Mouse (Mus musculus): Measurements from ENCODE around the gene Tap1. TPM values are rescaled to one million over a fixed set of nuclear protein-coding genes. Genes with fewer than 3 reads are reported as not detected.
"Not testable (repeated sequence)": the region's sequence is repeated elsewhere in the genome, so short reads cannot be mapped to it uniquely, and the experiment has no call there.

Gene Tap1
- total and polyA plus RNA-seq, 3 experiments, result 102 to 184 (median 157) TPM

- DNase-seq (ENCODE audit: extremely low read depth); H3K4me2 ChIP-seq (ENCODE audit: insufficient read depth, low read depth, poor library complexity, severe bottlenecking); dilution Hi-C loops (cut with MboI; ENCODE audit: extremely low pct_ligation_motif_present, extremely low pct_unique_long_range_greater_than_20kb, low sequenced_read_pairs): not testable (repeated sequence)
These were observed 33.0 kb downstream of the Tap1 start for GRCm38 (mm10) chr17:34220401-34220800.

GRCm38 (mm10) chr17:34224816-34225215 is 37.5 kb downstream of the Tap1 start:
- Histone ChIP-seq H3K27ac (ENCODE audit: insufficient read depth, low read depth) (no peak overlapping the region), H3K4me3 (replicated peaks in 1 of 3; ENCODE audit: low read depth in 2 of 3, low read length in 2 of 3, poor library complexity in 1 of 3) (no peak overlapping the region), H3K9me3 (replicated peaks; ENCODE audit: low read length) (no peaks in the 10 kb centered on the region), H3K9ac (ENCODE audit: insufficient read depth, low read depth) (no peak overlapping the region), H3K4me2 (ENCODE audit: insufficient read depth, low read depth, poor library complexity, severe bottlenecking) (no peak overlapping the region), H3K79me2 (replicated peaks; ENCODE audit: control insufficient read depth, extremely low read depth, insufficient read depth, poor library complexity, severe bottlenecking) (no peaks in the 10 kb centered on the region), H3K36me3 (replicated peaks in 1 of 2; ENCODE audit: control insufficient read depth in 1 of 2, insufficient read depth in 1 of 2, low read length in 1 of 2) (no peaks in the 10 kb centered on the region), H3K27me3 (replicated peaks) (no peaks in the 10 kb centered on the region), H3K4me1 (ENCODE audit: control insufficient read depth in 1 of 2, insufficient read depth in 2 of 2) (no peaks in the 10 kb centered on the region)
- dilution Hi-C loops (cut with MboI; ENCODE audit: extremely low pct_ligation_motif_present, extremely low pct_unique_long_range_greater_than_20kb, low sequenced_read_pairs) (no loop called here), in situ Hi-C loops (cut with MboI; ENCODE audit: low pct_ligation_motif_present, low pct_unique_long_range_greater_than_20kb, low sequenced_read_pairs) (no loop called here)
- no peak for DNase-seq (ENCODE audit: extremely low read depth)
- no peak for TF ChIP-seq CHD2 (IDR thresholded peaks at IDR 0.05; ENCODE audit: low read length)
- TF ChIP-seq MAZ (IDR thresholded peaks at IDR 0.05; ENCODE audit: low read depth, low read length), result no peak
- no peak for TF ChIP-seq UBTF (IDR thresholded peaks at IDR 0.05; ENCODE audit: low read depth, low read length)
- TF ChIP-seq EP300 (IDR thresholded peaks at IDR 0.05; ENCODE audit: low read length), result no peak
- TF ChIP-seq MEF2A (IDR thresholded peaks at IDR 0.05; ENCODE audit: borderline replicate concordance, low read depth, low read length), result no peak
- TF ChIP-seq MXI1 (IDR thresholded peaks at IDR 0.05; ENCODE audit: low read depth, low read length), result no peak
- TF ChIP-seq GABPA (IDR thresholded peaks at IDR 0.05; ENCODE audit: insufficient replicate concordance, low read depth, low read length), result no peak
- no peak for TF ChIP-seq TBP (conservative IDR thresholded peaks at IDR 0.05; ENCODE audit: low read depth, low read length)
- TF ChIP-seq NRF1 (IDR thresholded peaks at IDR 0.05; ENCODE audit: low read depth, low read length), result no peak
- TF ChIP-seq RAD21 (IDR thresholded peaks at IDR 0.05; ENCODE audit: low read depth, low read length), result no peak
- TF ChIP-seq E2F4 (IDR thresholded peaks at IDR 0.05; ENCODE audit: insufficient replicate concordance, low read depth, low read length), result no peak
- no peak for TF ChIP-seq JUND (conservative IDR thresholded peaks at IDR 0.05; ENCODE audit: low read depth, low read length)
- TF ChIP-seq HCFC1 (IDR thresholded peaks at IDR 0.05; ENCODE audit: low read depth, low read length), result no peak
- TF ChIP-seq USF2 (conservative IDR thresholded peaks at IDR 0.05; ENCODE audit: low read depth, low read length), result no peak
- no peak for TF ChIP-seq ZNF384 (IDR thresholded peaks at IDR 0.05; ENCODE audit: low read depth, low read length)
- TF ChIP-seq MAFK (IDR thresholded peaks at IDR 0.05; ENCODE audit: insufficient replicate concordance, low read length), result no peak
- no peak for TF ChIP-seq USF1 (IDR thresholded peaks at IDR 0.05; ENCODE audit: low read depth, low read length)
- TF ChIP-seq RCOR1 (conservative IDR thresholded peaks at IDR 0.05; ENCODE audit: low read depth, low read length), result no peak

More at GRCm38 (mm10) chr17:34220401-34220800, 33.0 kb downstream of the Tap1 start:
- H3K27ac ChIP-seq (ENCODE audit: insufficient read depth, low read depth); H3K27me3 ChIP-seq (replicated peaks); H3K9me3 ChIP-seq (replicated peaks; ENCODE audit: low read length); in situ Hi-C loops (cut with MboI; ENCODE audit: low pct_ligation_motif_present, low pct_unique_long_range_greater_than_20kb, low sequenced_read_pairs); H3K4me3 ChIP-seq (replicated peaks in 1 of 3; ENCODE audit: low read depth in 2 of 3, low read length in 2 of 3, poor library complexity in 1 of 3); H3K9ac ChIP-seq (ENCODE audit: insufficient read depth, low read depth); H3K79me2 ChIP-seq (replicated peaks; ENCODE audit: control insufficient read depth, extremely low read depth, insufficient read depth, poor library complexity, severe bottlenecking); H3K4me1 ChIP-seq (ENCODE audit: control insufficient read depth in 1 of 2, insufficient read depth in 2 of 2): not testable (repeated sequence)
- peaks cover 22 to 34% of the 10 kb centered on the region in 2 experiments for H3K36me3 ChIP-seq (replicated peaks in 1 of 2; ENCODE audit: control insufficient read depth in 1 of 2, insufficient read depth in 1 of 2, low read length in 1 of 2)

Measured in CH12.LX (cell line).